Mouse (Mus musculus) intestine, embryonic 14.5 days (tissue): ENCODE measurements around the gene Neurl3. TPM values are rescaled to one million over a fixed set of nuclear protein-coding genes. Genes with fewer than 3 reads are reported as not detected.

Experiments
- ATAC-seq: fragments of 200-750 bp; cut with Nextera tagmentation; replicated peaks from 2 replicates; pipeline ENCODE4 v1.8.0; 2017; ENCODE audit warnings: low read depth, moderate number of reproducible peaks, moderate TSS enrichment, moderate library complexity; ENCODE audit not compliant: low FRiP score, low TSS enrichment
- DNase-seq: peaks from one replicate; pipeline ENCODE4 v3.0.0-alpha.2; 2018; ENCODE audit warnings: low spot score
- H3K27ac ChIP-seq: fragments of 300-500 bp; sonication (generic); 2 replicates; pipeline ENCODE4 v1.5.1; 2014; ENCODE audit warnings: low read depth, mild to moderate bottlenecking, control low read depth
- H3K27me3 ChIP-seq: fragments of 300-500 bp; sonication (generic); replicated peaks from 2 replicates; pipeline ENCODE4 v1.6.1; 2014; ENCODE audit warnings: low read length, control low read depth; ENCODE audit not compliant: control insufficient read depth, insufficient read depth
- H3K36me3 ChIP-seq: fragments of 300-500 bp; sonication (generic); 2 replicates; pipeline ENCODE4 v1.6.1; 2014; ENCODE audit warnings: low read length, control low read depth; ENCODE audit not compliant: control insufficient read depth, insufficient read depth
- H3K4me1 ChIP-seq: fragments of 300-500 bp; sonication (generic); replicated peaks from 2 replicates; pipeline ENCODE4 v1.6.1; 2014; ENCODE audit warnings: low read length, control low read depth, mixed read lengths; ENCODE audit not compliant: control insufficient read depth, insufficient read depth
- H3K4me2 ChIP-seq: fragments of 300-500 bp; sonication (generic); 2 replicates; pipeline ENCODE4 v1.6.1; 2014; ENCODE audit warnings: low read length
- H3K4me3 ChIP-seq: fragments of 300-500 bp; sonication (generic); 2 replicates; pipeline ENCODE4 v1.5.1; 2014; ENCODE audit warnings: low read depth, low read length, control low read depth, mixed read lengths
- H3K9ac ChIP-seq: fragments of 300-500 bp; sonication (generic); 2 replicates; pipeline ENCODE4 v1.6.1; 2014; ENCODE audit warnings: mild to moderate bottlenecking, low read length
- H3K9me3 ChIP-seq: fragments of 300-500 bp; sonication (generic); 2 replicates; pipeline ENCODE4 v1.6.1; 2016; ENCODE audit warnings: low read length, control low read depth; ENCODE audit not compliant: control insufficient read depth
- WGBS: fragments of 180-500 bp; shearing (Covaris S2); extraction: QIAGEN DNeasy Blood & Tissue Kit; methylation state at CpG from one replicate; pipeline ENCODE4 v1.1.7; 2014; 5-methylcytosine and 5-hydroxymethylcytosine counted together
- polyA plus RNA-seq: library from polyadenylated mRNA; unstranded; fragments of >200 nt; fragmentation: Nextera tagmentation; extraction: Ambion mirVana; gene quantifications from 2 replicates; pipeline ENCODE4 v1.2.1, GENCODE M21; 2014

The Neurl3 gene
- polyA plus RNA-seq, 1 experiment from 2014 or later, result 16.2 TPM

GRCm38 (mm10) chr1:36257276-36257675 lies 17.2 kb downstream of the Neurl3 start:
- H3K4me1 ChIP-seq, result no peaks in the 10 kb centered on the region
- no peak overlapping the region for H3K9ac ChIP-seq
- DNase-seq (no peak), ATAC-seq (no peak)
- peaks cover 7% of the 10 kb centered on the region; the same call in 1 of the 2 replicates for H3K9me3 ChIP-seq
- H3K4me3 ChIP-seq, result no peak overlapping the region
- no peaks in the 10 kb centered on the region for H3K27me3 ChIP-seq
- H3K27ac ChIP-seq, result no peak overlapping the region
- WGBS, result 85% methylated on average over 8 of the region's 8 CpGs
- H3K36me3 ChIP-seq, result no peaks in the 10 kb centered on the region
- no peak overlapping the region for H3K4me2 ChIP-seq

- H3K27ac ChIP-seq, result no peak overlapping the region
Measured at GRCm38 (mm10) chr1:36255871-36256640, 18.4 kb downstream of the Neurl3 start.

GRCm38 (mm10) chr1:36254635-36255360 lies 19.7 kb downstream of the Neurl3 start:
- Histone ChIP-seq H3K4me1 (peaks cover 4% of the 10 kb centered on the region; the same call in 1 of the 2 replicates), H3K36me3 (no peaks in the 10 kb centered on the region), H3K4me2 (peak overlapping the region; percentile 37), H3K27ac (no peak overlapping the region), H3K4me3 (no peak overlapping the region), H3K9ac (no peak overlapping the region), H3K9me3 (peaks cover 7% of the 10 kb centered on the region; the same call in 1 of the 2 replicates), H3K27me3 (no peaks in the 10 kb centered on the region)
- DNase-seq (no peak), ATAC-seq (no peak; the same call in 1 of the 2 replicates)
- 14% methylated on average over 25 of the region's 25 CpGs for WGBS

More at GRCm38 (mm10) chr1:36255871-36256640, 18.4 kb downstream of the Neurl3 start:
- H3K27me3 ChIP-seq, result no peaks in the 10 kb centered on the region
- DNase-seq, result no peak
- no peak overlapping the region for H3K4me2 ChIP-seq
- H3K36me3 ChIP-seq, result no peaks in the 10 kb centered on the region
- ATAC-seq, result no peak
- peaks cover 7% of the 10 kb centered on the region; the same call in 1 of the 2 replicates for H3K9me3 ChIP-seq
- 34% methylated on average over 20 of the region's 20 CpGs for WGBS
- peaks cover 4% of the 10 kb centered on the region; the same call in 1 of the 2 replicates for H3K4me1 ChIP-seq
- no peak overlapping the region for H3K4me3 ChIP-seq
- no peak overlapping the region for H3K9ac ChIP-seq

- H3K4me1 ChIP-seq, result peaks cover 4% of the 10 kb centered on the region; the same call in 1 of the 2 replicates
- no peak; the same call in 1 of the 2 replicates for ATAC-seq
Measured at GRCm38 (mm10) chr1:36252791-36253190, 21.7 kb downstream of the Neurl3 start.

GRCm38 (mm10) chr1:36251426-36251825 lies 23.1 kb downstream of the Neurl3 start:
- H3K9me3 ChIP-seq, result peaks cover 1% of the 10 kb centered on the region; the same call in 1 of the 2 replicates
- peaks cover 4% of the 10 kb centered on the region; the same call in 1 of the 2 replicates for H3K4me1 ChIP-seq
- H3K36me3 ChIP-seq, result no peaks in the 10 kb centered on the region
- 18% methylated on average over 9 of the region's 9 CpGs for WGBS
- H3K4me3 ChIP-seq, result no peak overlapping the region
- no peak overlapping the region for H3K4me2 ChIP-seq
- H3K27me3 ChIP-seq, result no peaks in the 10 kb centered on the region
- no peak overlapping the region for H3K27ac ChIP-seq
- DNase-seq, result no peak
- no peak for ATAC-seq
- H3K9ac ChIP-seq, result no peak overlapping the region

More at GRCm38 (mm10) chr1:36252791-36253190, 21.7 kb downstream of the Neurl3 start:
- H3K36me3 ChIP-seq, result no peaks in the 10 kb centered on the region
- WGBS, result 8% methylated on average over 6 of the region's 6 CpGs
- no peak overlapping the region for H3K4me3 ChIP-seq
- DNase-seq, result peak; percentile 70
- no peak overlapping the region for H3K9ac ChIP-seq
- H3K27me3 ChIP-seq, result no peaks in the 10 kb centered on the region
- H3K9me3 ChIP-seq, result peaks cover 4% of the 10 kb centered on the region; the same call in 1 of the 2 replicates
- H3K27ac ChIP-seq, result no peak overlapping the region
- no peak overlapping the region for H3K4me2 ChIP-seq

- H3K27me3 ChIP-seq, result no peaks in the 10 kb centered on the region
- no peak overlapping the region for H3K4me3 ChIP-seq
- H3K4me2 ChIP-seq, result no peak overlapping the region
- no peaks in the 10 kb centered on the region for H3K36me3 ChIP-seq
- 61% methylated on average over 6 of the region's 6 CpGs for WGBS
- H3K4me1 ChIP-seq, result peaks cover 20% of the 10 kb centered on the region
- H3K27ac ChIP-seq, result no peak overlapping the region
- ATAC-seq, result no peak
- no peak overlapping the region for H3K9ac ChIP-seq
- DNase-seq, result no peak
- H3K9me3 ChIP-seq, result no peaks in the 10 kb centered on the region
Measured at GRCm38 (mm10) chr1:36246688-36247087, 27.8 kb downstream of the Neurl3 start.

GRCm38 (mm10) chr1:36244828-36245215 lies 29.7 kb downstream of the Neurl3 start:
- Histone ChIP-seq H3K9me3 (no peaks in the 10 kb centered on the region), H3K4me1 (peaks cover 16% of the 10 kb centered on the region), H3K4me2 (no peak overlapping the region; the same call in 1 of the 2 replicates), H3K9ac (no peak overlapping the region), H3K27me3 (no peaks in the 10 kb centered on the region), H3K36me3 (no peaks in the 10 kb centered on the region), H3K27ac (no peak overlapping the region), H3K4me3 (no peak overlapping the region)
- no peak for DNase-seq
- no peak for ATAC-seq
- 76% methylated on average over 4 of the region's 4 CpGs for WGBS

- Histone ChIP-seq H3K27ac (peak within 1 kb of the TSS; percentile 82), H3K4me1 (peaks cover 16% of the 10 kb centered on the region), H3K4me2 (peak within 1 kb of the TSS; percentile 94), H3K27me3 (no peaks in the 10 kb centered on the region), H3K4me3 (peak within 1 kb of the TSS; percentile 93), H3K9me3 (no peaks in the 10 kb centered on the region), H3K9ac (peak within 1 kb of the TSS; percentile 80), H3K36me3 (no peaks in the 10 kb centered on the region)
- ATAC-seq (peak; percentile 97), DNase-seq (peak; percentile 95)
- 2% methylated on average over 49 of the region's 49 CpGs for WGBS
Measured at GRCm38 (mm10) chr1:36244058-36244827, 30.2 kb downstream of the Neurl3 start, which contains the start of gene Uggt1. Gene Uggt1, minus strand, starts transcription at chr1:36244720.
